19 mouse cellular contexts compared by ENCODE assay signal in genomic region chr8:127556964-127557363, GRCm38 (mm10).
DNase-seq lines count a peak whose midpoint lies in the region; ATAC-seq and TF ChIP-seq lines count a peak whose summit lies in the region.
"Had no signal": no experiment of that assay in that cellular context is flagged by ENCODE, and none has a peak within 500 bp of the region (broad histone marks: within the 10 kb centered on the region; RNA-seq: fewer than 3 reads in every experiment).

No protein-coding gene starts in this region.

- H3K27me3 ChIP-seq in lung, embryonic 14.5 days (ENCODE audit: insufficient read depth, low read length), result no peaks in the 10 kb centered on the region
- no peaks in the 10 kb centered on the region for H3K27me3 ChIP-seq in lung, postnatal 0 days (replicated peaks; ENCODE audit: insufficient read depth, low read length)
- no peaks in the 10 kb centered on the region for H3K27me3 ChIP-seq in liver, embryonic 11.5 days (replicated peaks; ENCODE audit: control insufficient read depth, insufficient read depth, low read length)
- H3K27me3 ChIP-seq: hindbrain, embryonic 13.5 days; intestine, embryonic 15.5 days; Patski had no signal

- 0 out of 2 replicates have a peak, but pooled peaks have one; percentile 41 for ATAC-seq in lung, embryonic 14.5 days (ENCODE audit: insufficient read depth)
- ATAC-seq in lung, postnatal 0 days, result no peak
- no peak for ATAC-seq in liver, embryonic 11.5 days (replicated peaks; ENCODE audit: low FRiP score)
- ATAC-seq: activated CD4-positive, CD25-positive, alpha-beta regulatory T cell, adult 4 months; intestine, embryonic 15.5 days; Patski had no signal

- no peak overlapping the region for H3K27ac ChIP-seq in lung, embryonic 14.5 days (ENCODE audit: low read depth)
- no peak overlapping the region for H3K27ac ChIP-seq in lung, postnatal 0 days (ENCODE audit: low read length)
- no peak overlapping the region for H3K27ac ChIP-seq in liver, embryonic 11.5 days (ENCODE audit: low read depth, low read length)
- H3K27ac ChIP-seq: hindbrain, embryonic 13.5 days; intestine, embryonic 15.5 days had no signal

- 0 out of 2 replicates have a peak, but pooled peaks cover 4% of the 10 kb centered on the region for H3K4me1 ChIP-seq in lung, embryonic 14.5 days (ENCODE audit: insufficient read depth)
- no peaks in the 10 kb centered on the region for H3K4me1 ChIP-seq in lung, postnatal 0 days (ENCODE audit: insufficient read depth, low read depth, low read length)
- H3K4me1 ChIP-seq in liver, embryonic 11.5 days (replicated peaks; ENCODE audit: control insufficient read depth, insufficient read depth, low read length), result peaks cover 20% of the 10 kb centered on the region

- TF ChIP-seq CTCF in lung, embryonic 14.5 days (IDR thresholded peaks at IDR 0.05; ENCODE audit: low read depth), result no peak
- no peak for TF ChIP-seq CTCF in lung, postnatal 0 days (IDR thresholded peaks at IDR 0.05)

- no peak overlapping the region for H3K9ac ChIP-seq in lung, embryonic 14.5 days
- no peak overlapping the region for H3K9ac ChIP-seq in lung, postnatal 0 days (replicated peaks; ENCODE audit: low read depth)
- H3K9ac ChIP-seq in liver, embryonic 11.5 days (ENCODE audit: low read depth, low read length), result no peak overlapping the region
- H3K9ac ChIP-seq: hindbrain, embryonic 13.5 days; intestine, embryonic 15.5 days had no signal

- 44% methylated on average over 11 of the region's 11 CpGs for WGBS in lung, embryonic 14.5 days
- WGBS in lung, postnatal 0 days, result 54% methylated on average over 11 of the region's 11 CpGs
- 65% methylated on average over 11 of the region's 11 CpGs for WGBS in liver, embryonic 11.5 days

- H3K9me3 ChIP-seq in lung, embryonic 14.5 days (ENCODE audit: low read depth, low read length), result no peaks in the 10 kb centered on the region
- no peaks in the 10 kb centered on the region for H3K9me3 ChIP-seq in lung, postnatal 0 days (ENCODE audit: low read length)
- H3K9me3 ChIP-seq in liver, embryonic 11.5 days (ENCODE audit: control insufficient read depth, low read length), result no peaks in the 10 kb centered on the region
- H3K9me3 ChIP-seq: hindbrain, embryonic 13.5 days; intestine, embryonic 15.5 days had no signal

- TF ChIP-seq EP300 in lung, postnatal 0 days (IDR thresholded peaks at IDR 0.05), result no peak

- no peak overlapping the region for H3K4me3 ChIP-seq in lung, embryonic 14.5 days (ENCODE audit: low read depth, low read length)
- H3K4me3 ChIP-seq in lung, postnatal 0 days (ENCODE audit: low read depth, low read length), result no peak overlapping the region
- H3K4me3 ChIP-seq in liver, embryonic 11.5 days (ENCODE audit: low read depth, low read length), result no peak overlapping the region
- H3K4me3 ChIP-seq: hindbrain, embryonic 13.5 days; intestine, embryonic 15.5 days had no signal

- H3K4me2 ChIP-seq in lung, embryonic 14.5 days, result no peak overlapping the region
- no peak overlapping the region for H3K4me2 ChIP-seq in lung, postnatal 0 days (replicated peaks; ENCODE audit: low read depth, low read length)
- H3K4me2 ChIP-seq in liver, embryonic 11.5 days, result no peak overlapping the region
- H3K4me2 ChIP-seq: hindbrain, embryonic 13.5 days; intestine, embryonic 15.5 days had no signal

- no peaks in the 10 kb centered on the region for H3K36me3 ChIP-seq in lung, embryonic 14.5 days (ENCODE audit: insufficient read depth)
- H3K36me3 ChIP-seq in lung, postnatal 0 days (ENCODE audit: insufficient read depth, low read length), result no peaks in the 10 kb centered on the region; the same call in 1 of the 2 replicates
- no peaks in the 10 kb centered on the region for H3K36me3 ChIP-seq in liver, embryonic 11.5 days (ENCODE audit: control insufficient read depth, insufficient read depth, low read length)
- H3K36me3 ChIP-seq: hindbrain, embryonic 13.5 days; intestine, embryonic 15.5 days had no signal

- DNase-seq in lung, embryonic 14.5 days, result peak; percentile 45
- no peak for DNase-seq in lung, postnatal 0 days (ENCODE audit: low spot score)
- peak; percentile 29 for DNase-seq in embryo, embryonic 9.5 days (ENCODE audit: extremely low spot score)
- DNase-seq in mesoderm, embryonic 11.5 days (ENCODE audit: low read depth, low spot score), result peak; percentile 43
- peak; percentile 32 for DNase-seq in retina, embryonic 14.5 days (ENCODE audit: low spot score)
- DNase-seq in liver, embryonic 11.5 days (ENCODE audit: low spot score), result no peak
- no peak for DNase-seq in adipocyte (ENCODE audit: low spot score)
- DNase-seq: adrenal gland, postnatal 25 days; cerebellum, adult 9-10 months; gastrocnemius, postnatal 10 days; kidney, postnatal 10 days; layer of hippocampus, adult 9-11 months; liver; lung, adult 18-20 months; lung, postnatal 4 days had no signal

Comparison
In these comparisons a context has a peak if more than half of its experiments do, and no peak if none do; other contexts are left out.
1. DNase-seq: peak in lung, embryonic 14.5 days (single experiment), embryo, embryonic 9.5 days (single experiment), mesoderm, embryonic 11.5 days (single experiment) and retina, embryonic 14.5 days (single experiment); none in lung, postnatal 0 days (single experiment), liver, embryonic 11.5 days (single experiment) and adipocyte (single experiment).